Mouse (Mus musculus) forebrain, embryonic 15.5 days (tissue): ENCODE data around the gene Gm4767. TPM values are rescaled to one million over a fixed set of nuclear protein-coding genes. Genes with fewer than 3 reads are reported as not detected.
"Not testable (repeated sequence)": the region's sequence is repeated elsewhere in the genome, so short reads cannot be mapped to it uniquely, and the experiment has no call there.

ENCODE experiments used
- ATAC-seq: fragments of 200-750 bp; cut with Nextera tagmentation; replicated peaks from 2 replicates; pipeline ENCODE4 v1.8.0; 2017; ENCODE audit warnings: mild to moderate bottlenecking, moderate TSS enrichment, moderate library complexity
- H3K27ac ChIP-seq: fragments of 300-500 bp; sonication (generic); replicated peaks from 2 replicates; pipeline ENCODE4 v1.5.1; 2015; ENCODE audit warnings: mild to moderate bottlenecking, inconsistent platforms
- H3K27me3 ChIP-seq: fragments of 300-500 bp; sonication (generic); 2 replicates; pipeline ENCODE4 v1.6.1; 2015; ENCODE audit warnings: inconsistent platforms
- H3K36me3 ChIP-seq: fragments of 300-500 bp; sonication (generic); 2 replicates; pipeline ENCODE4 v1.6.1; 2015; ENCODE audit warnings: mild to moderate bottlenecking, inconsistent platforms
- H3K4me1 ChIP-seq: fragments of 300-500 bp; sonication (generic); 2 replicates; pipeline ENCODE4 v1.6.1; 2015; ENCODE audit warnings: inconsistent platforms
- H3K4me2 ChIP-seq: fragments of 300-500 bp; sonication (generic); replicated peaks from 2 replicates; pipeline ENCODE4 v1.6.1; 2015; ENCODE audit warnings: mild to moderate bottlenecking, inconsistent platforms
- H3K4me3 ChIP-seq: fragments of 300-500 bp; sonication (generic); 2 replicates; pipeline ENCODE4 v1.5.1; 2015; ENCODE audit warnings: mild to moderate bottlenecking, inconsistent platforms
- H3K9ac ChIP-seq: fragments of 300-500 bp; sonication (generic); replicated peaks from 2 replicates; pipeline ENCODE4 v1.6.1; 2015; ENCODE audit warnings: mild to moderate bottlenecking, inconsistent platforms
- H3K9me3 ChIP-seq: fragments of 300-500 bp; sonication (generic); 2 replicates; pipeline ENCODE4 v1.6.1; 2016; ENCODE audit warnings: inconsistent platforms
- WGBS: fragments of 180-500 bp; shearing (Covaris S2); methylation state at CpG from one replicate; pipeline ENCODE4 v1.1.7; 2015; ENCODE audit warnings: mixed read lengths; 5-methylcytosine and 5-hydroxymethylcytosine counted together
- polyA plus RNA-seq: library from polyadenylated mRNA; unstranded; fragments of >200 nt; fragmentation: Nextera tagmentation; extraction: Ambion mirVana; gene quantifications from 2 replicates; pipeline ENCODE4 v1.2.1, GENCODE M21; 2015

Gene Gm4767
- 3.4 and 3.7 TPM in 2 replicates for polyA plus RNA-seq

DNA sequence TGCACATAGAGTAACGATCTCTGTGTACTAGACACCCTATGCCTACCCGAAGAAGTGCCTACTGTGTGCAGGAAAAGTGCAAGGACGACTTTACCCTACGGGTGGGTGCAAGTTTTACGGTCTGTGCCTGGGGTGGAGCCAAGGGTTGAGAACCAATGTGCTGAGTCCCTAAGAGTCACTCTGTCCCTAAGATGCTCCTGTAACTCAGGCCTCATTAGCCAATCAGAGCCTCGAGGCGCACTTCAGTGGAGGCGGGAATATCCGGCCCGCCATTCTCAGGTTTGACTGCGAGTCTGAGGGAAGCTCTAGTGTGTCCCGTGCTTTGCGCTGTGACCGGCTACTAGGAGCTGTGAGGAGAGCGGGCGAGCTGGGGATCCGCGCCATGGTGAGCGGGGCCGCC is at the start of gene Gm4767:
Gene Gm4767 (plus strand): TSS at position 288 of the 400 bp plus-strand sequence.
- not testable (repeated sequence) for ATAC-seq, H3K27me3 ChIP-seq, H3K4me2 ChIP-seq, H3K9ac ChIP-seq, H3K27ac ChIP-seq, H3K9me3 ChIP-seq, H3K4me3 ChIP-seq, H3K36me3 ChIP-seq, H3K4me1 ChIP-seq
- WGBS: 25% methylated on average over 18 of the region's 20 CpGs

DNA sequence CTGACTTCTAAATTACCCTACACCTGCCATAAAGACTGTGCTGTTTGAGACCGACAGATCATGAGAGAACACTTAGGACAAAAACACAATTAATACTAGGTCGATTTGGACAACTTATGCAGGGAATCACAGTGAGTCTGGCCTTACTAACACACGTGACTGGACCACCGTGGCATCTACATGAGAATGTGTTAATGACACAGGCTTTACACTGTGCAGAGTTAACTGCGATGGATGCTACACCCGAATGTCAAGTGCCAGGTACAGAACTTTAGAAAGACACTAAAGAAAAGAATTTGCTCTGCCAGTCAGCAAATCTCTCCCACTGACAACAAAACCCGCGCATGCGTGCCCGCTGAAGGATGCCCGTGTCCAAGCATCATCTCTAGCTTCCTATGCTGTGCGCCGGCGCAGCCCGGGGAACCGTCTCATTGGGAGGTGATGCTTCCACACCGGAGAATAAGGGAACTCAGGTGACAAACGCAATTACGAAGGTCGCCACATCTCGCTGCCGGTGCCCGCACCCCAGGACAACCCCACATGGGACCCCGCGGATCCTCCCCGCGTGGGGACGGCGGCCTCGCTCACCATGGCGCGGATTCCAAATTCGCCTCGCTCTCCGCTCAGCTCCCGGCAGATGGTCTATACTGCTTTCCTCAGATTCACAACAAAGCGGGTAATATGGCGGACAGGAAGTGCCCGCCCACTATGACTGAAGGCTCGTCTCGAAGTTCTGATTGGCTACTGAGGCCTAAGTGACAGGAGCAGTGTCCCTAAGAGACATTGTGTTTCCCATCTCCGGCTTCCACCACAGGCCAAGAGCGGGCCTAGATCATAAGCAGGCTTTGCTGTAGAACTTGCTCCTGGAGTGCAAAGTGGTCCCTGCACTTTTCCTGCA is 41.2 kb upstream of the Gm4767 start, which contains the start of gene Gm3055:
Gene Gm3055 (minus strand): TSS at position 656 of the 898 bp plus-strand sequence.
- not testable (repeated sequence) for H3K4me1 ChIP-seq, H3K4me3 ChIP-seq, H3K27ac ChIP-seq, H3K9ac ChIP-seq, H3K36me3 ChIP-seq, H3K9me3 ChIP-seq, H3K4me2 ChIP-seq, H3K27me3 ChIP-seq
- WGBS: no CpG with 5 or more reads among the region's 43 CpGs
- ATAC-seq: peak; percentile 99

DNA sequence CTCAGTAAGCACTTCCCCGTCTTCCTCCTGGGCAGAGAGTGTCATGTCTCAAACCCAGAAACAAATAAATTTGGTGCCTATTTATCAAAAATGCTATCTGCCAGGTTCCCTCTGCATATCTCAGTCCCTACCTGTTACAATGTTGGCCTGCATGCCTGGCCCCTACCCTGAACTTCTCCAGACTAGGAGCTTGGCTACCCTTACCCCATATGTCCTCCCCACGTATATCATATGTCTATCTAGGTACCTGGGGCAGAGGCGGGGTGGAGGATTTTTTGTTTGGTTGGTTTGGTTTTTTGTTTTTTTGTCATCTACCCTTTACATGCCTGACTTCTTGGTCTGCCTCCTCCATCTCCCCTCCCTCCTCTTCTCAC is 40.6 kb upstream of the Gm4767 start:
- H3K4me3 ChIP-seq, H3K9ac ChIP-seq, H3K4me2 ChIP-seq, H3K27ac ChIP-seq, H3K36me3 ChIP-seq, H3K9me3 ChIP-seq, H3K4me1 ChIP-seq, H3K27me3 ChIP-seq: not testable (repeated sequence)
- no CpG with 5 or more reads among the region's 3 CpGs for WGBS
- ATAC-seq: peak; percentile 63

DNA sequence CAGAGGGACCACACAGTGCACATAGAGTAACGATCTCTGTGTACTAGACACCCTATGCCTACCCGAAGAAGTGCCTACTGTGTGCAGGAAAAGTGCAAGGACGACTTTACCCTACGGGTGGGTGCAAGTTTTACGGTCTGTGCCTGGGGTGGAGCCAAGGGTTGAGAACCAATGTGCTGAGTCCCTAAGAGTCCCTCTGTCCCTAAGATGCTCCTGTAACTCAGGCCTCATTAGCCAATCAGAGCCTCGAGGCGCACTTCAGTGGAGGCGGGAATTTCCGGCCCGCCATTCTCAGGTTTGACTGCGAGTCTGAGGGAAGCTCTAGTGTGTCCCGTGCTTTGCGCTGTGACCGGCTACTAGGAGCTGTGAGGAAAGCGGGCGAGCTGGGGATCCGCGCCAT is 34.2 kb downstream of the Gm4767 start:
- not testable (repeated sequence) for H3K36me3 ChIP-seq, H3K4me3 ChIP-seq, H3K4me1 ChIP-seq, H3K27ac ChIP-seq, H3K9me3 ChIP-seq, H3K4me2 ChIP-seq, H3K27me3 ChIP-seq, H3K9ac ChIP-seq, ATAC-seq
- WGBS: no CpG with 5 or more reads among the region's 18 CpGs

DNA sequence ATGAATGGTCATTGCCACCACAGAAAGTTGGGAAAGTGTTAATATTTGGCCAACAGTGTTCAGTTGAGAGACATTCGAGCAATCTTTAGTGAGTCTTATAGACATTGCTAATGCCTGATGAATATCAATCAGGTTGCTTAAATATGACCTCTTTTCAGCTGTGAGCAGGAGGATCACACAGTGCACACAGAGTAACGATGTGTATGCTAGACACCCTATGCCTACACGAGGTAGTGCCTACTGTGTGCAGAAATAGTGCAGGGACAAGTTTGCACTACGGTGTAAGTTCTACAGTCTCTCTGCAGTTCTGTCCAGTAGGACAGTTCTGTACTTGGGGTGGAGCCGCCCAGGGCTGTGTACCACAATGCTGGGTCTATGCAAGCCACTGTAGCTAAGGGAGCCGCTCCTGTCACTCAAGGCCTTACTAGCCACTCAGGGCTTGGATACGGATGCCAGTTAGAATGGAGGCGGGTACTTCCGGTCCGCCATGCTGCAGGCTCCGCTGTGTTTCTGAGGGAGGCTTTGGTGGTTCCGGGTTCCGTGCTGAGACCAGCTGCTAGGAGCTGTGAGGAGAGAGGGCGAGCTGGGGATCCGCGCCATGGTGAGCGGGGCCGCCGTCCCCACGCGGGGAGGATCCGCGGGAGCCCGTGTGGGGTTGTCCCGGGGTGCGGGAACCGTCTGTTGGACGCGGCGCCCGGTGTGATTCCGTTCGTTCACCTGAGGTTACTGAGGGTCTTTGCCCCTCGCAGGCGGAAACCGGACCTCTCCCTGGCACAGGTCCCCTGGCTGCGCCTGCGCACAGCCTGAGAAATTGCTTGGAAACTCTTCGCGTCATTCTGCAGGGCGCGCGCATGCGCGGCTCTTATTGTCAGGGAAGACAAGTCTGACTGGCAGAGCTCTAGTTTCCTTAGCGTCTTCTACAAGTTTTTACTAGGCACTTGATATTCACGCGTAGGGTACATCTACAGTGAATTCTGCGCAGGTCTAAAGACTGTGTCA is 51.7 kb downstream of the Gm4767 start, which contains the start of gene Gm32687:
Gene Gm32687 (plus strand): TSS at position 526 of the 999 bp plus-strand sequence.
- H3K9ac ChIP-seq, H3K36me3 ChIP-seq, H3K27ac ChIP-seq, H3K4me2 ChIP-seq, H3K4me1 ChIP-seq, H3K27me3 ChIP-seq, H3K9me3 ChIP-seq, H3K4me3 ChIP-seq: not testable (repeated sequence)
- ATAC-seq: peak; percentile 100
- WGBS: 26% methylated on average over 6 of the region's 49 CpGs

Other genes starting within 250 kb of the Gm4767 start
- 27.3 and 28.0 TPM in 2 replicates for gene Tle2, start 237.6 kb upstream of the Gm4767 start, polyA plus RNA-seq
- gene Tle6, start 211.1 kb upstream of the Gm4767 start, polyA plus RNA-seq: 3.0 and 4.2 TPM in 2 replicates
- gene BC025920, start 205.9 kb upstream of the Gm4767 start, polyA plus RNA-seq: 3.0 and 3.1 TPM in 2 replicates
- 56.5 and 56.7 TPM in 2 replicates for gene Sirt6, start 184.4 kb upstream of the Gm4767 start, polyA plus RNA-seq
- 11.5 and 12.6 TPM in 2 replicates for gene Ankrd24, start 183.6 kb upstream of the Gm4767 start, polyA plus RNA-seq
- 6.3 and 6.9 TPM in 2 replicates for gene Gm10778, start 163.1 kb upstream of the Gm4767 start, polyA plus RNA-seq
- 19.3 and 22.0 TPM in 2 replicates for gene Zfp433, start 107.4 kb upstream of the Gm4767 start, polyA plus RNA-seq
- 17.7 and 19.5 TPM in 2 replicates for gene Gm3055, start 41.0 kb upstream of the Gm4767 start, polyA plus RNA-seq
- gene Gm32687, start 51.7 kb downstream of the Gm4767 start, polyA plus RNA-seq: 12.5 and 15.1 TPM in 2 replicates
- 6.4 and 8.0 TPM in 2 replicates for gene Zfp781, start 118.3 kb downstream of the Gm4767 start, polyA plus RNA-seq
- gene Zfp873, start 235.9 kb downstream of the Gm4767 start, polyA plus RNA-seq: 17.4 and 18.9 TPM in 2 replicates